Mouse (Mus musculus): Measurements from ENCODE around the gene Ror2. TPM values are rescaled to one million over a fixed set of nuclear protein-coding genes. Genes with fewer than 3 reads are reported as not detected.

Ror2 gene
- polyA plus RNA-seq, 1 experiment from 2014 or later: 23.6 TPM

DNA sequence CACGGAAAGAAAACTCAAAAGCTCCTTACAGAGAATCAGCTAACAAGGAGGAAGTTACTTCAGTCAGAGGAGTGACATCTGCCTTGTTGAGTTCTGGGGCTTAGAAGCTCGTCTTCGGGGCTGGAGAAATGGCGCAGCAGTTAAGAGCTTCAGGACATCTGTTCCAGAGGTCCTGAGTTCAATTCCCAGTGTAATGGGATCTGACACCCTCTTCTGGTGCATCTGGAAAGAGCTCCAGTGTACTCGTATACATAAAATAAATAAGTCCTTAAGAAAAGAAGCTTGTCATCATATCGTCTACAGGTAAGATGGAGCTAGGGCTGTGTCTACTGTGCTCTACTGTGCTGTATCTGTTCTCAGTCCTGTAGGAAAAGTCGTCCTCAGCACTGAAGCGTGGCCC is 19.3 kb upstream of the Ror2 start:
- DNase-seq (ENCODE audit: low spot score): no peak
- 82% methylated on average over 8 of the region's 8 CpGs for WGBS
- Histone ChIP-seq H3K4me1 (peaks cover 25% of the 10 kb centered on the region), H3K9me3 (no peaks in the 10 kb centered on the region), H3K4me3 (no peak overlapping the region), H3K36me3 (replicated peaks) (no peaks in the 10 kb centered on the region), H3K27ac (replicated peaks) (no peak overlapping the region), H3K27me3 (replicated peaks; ENCODE audit: low read depth, poor library complexity, severe bottlenecking) (no peaks in the 10 kb centered on the region; the same call in 1 of the 2 replicates)

DNA sequence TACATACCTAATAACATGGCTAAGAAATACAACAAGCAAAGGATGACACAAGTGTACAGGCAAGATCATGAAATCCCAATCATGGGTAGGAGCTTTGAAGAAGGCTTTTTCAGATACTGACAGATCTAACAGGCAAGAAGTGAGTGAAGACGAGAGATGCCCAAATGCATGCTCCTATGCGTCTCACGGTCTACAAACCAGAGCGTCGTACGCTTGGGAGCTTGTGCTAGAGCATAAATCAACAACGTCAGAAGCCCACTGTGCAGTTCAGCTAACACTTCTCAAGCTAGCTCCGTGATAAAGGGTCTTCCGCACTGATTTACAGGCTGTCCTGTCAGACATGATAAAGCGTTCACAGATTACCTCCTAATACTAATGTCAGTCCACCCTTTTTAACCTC is 16.8 kb upstream of the Ror2 start:
- WGBS: 86% methylated on average over 10 of the region's 10 CpGs
- no peak for DNase-seq (ENCODE audit: low spot score)
- H3K36me3 ChIP-seq (replicated peaks): no peaks in the 10 kb centered on the region

DNA sequence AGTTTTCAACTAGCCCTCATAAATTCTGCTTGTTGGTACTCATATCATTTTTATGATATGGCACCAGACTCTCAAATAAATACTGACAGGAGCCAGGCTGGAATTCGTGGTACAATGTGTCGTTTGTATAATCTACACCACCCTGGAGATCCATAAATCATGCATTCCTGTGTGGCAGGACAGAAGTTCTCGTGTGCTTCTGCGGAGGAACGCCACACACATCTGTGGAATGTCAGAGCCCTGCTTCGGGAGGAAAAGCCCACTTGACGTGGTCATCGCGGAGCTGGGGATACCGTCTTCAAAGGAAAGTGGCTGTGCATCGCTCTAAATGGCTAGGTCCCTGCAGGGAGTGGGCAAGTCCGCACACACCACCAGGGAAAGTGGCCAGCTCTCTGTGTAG is 7.1 kb upstream of the Ror2 start:
- Histone ChIP-seq H3K27me3 (replicated peaks; ENCODE audit: low read depth, poor library complexity, severe bottlenecking) (0 out of 2 replicates have a peak, but pooled peaks cover 7% of the 10 kb centered on the region), H3K4me3 (no peak overlapping the region), H3K9me3 (no peaks in the 10 kb centered on the region), H3K36me3 (replicated peaks) (no peaks in the 10 kb centered on the region), H3K4me1 (peaks cover 15% of the 10 kb centered on the region), H3K27ac (replicated peaks) (no peak overlapping the region)
- 84% methylated on average over 12 of the region's 12 CpGs for WGBS
- no peak for DNase-seq (ENCODE audit: low spot score)

More for the DNA sequence above, 16.8 kb upstream of the Ror2 start:
- Histone ChIP-seq H3K4me3 (no peak overlapping the region), H3K9me3 (no peaks in the 10 kb centered on the region), H3K27me3 (replicated peaks; ENCODE audit: low read depth, poor library complexity, severe bottlenecking) (peaks cover 6% of the 10 kb centered on the region; the same call in 1 of the 2 replicates), H3K27ac (replicated peaks) (no peak overlapping the region; the same call in 1 of the 2 replicates), H3K4me1 (peaks cover 9% of the 10 kb centered on the region)

DNA sequence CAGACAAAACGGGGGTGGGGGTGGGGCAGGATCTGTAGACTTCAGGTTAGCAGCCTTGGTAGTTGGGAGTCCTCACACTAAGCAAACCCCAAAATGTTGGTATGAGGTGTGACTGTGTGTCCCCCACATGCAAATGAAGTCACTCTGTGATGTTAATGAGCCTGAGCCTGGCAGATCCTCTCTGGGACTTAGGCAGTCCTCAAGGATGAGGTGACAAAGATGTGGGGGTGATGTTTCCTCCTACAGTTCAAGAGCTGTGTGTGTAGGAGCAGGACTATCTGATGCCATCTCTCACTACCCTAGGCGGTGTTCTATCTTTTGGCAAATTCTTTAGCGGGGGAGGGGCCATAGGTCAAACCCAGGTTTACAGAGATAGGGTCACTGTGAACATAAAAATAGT is 6.3 kb upstream of the Ror2 start:
- DNase-seq (ENCODE audit: low spot score): no peak
- no peak overlapping the region for H3K4me3 ChIP-seq
- H3K9me3 ChIP-seq: no peaks in the 10 kb centered on the region
- no peak overlapping the region for H3K27ac ChIP-seq (replicated peaks)
- peaks cover 3% of the 10 kb centered on the region; the same call in 1 of the 2 replicates for H3K27me3 ChIP-seq (replicated peaks; ENCODE audit: low read depth, poor library complexity, severe bottlenecking)
- no peaks in the 10 kb centered on the region for H3K36me3 ChIP-seq (replicated peaks)
- peaks cover 8% of the 10 kb centered on the region for H3K4me1 ChIP-seq
- WGBS: 35% methylated on average over 3 of the region's 3 CpGs

DNA sequence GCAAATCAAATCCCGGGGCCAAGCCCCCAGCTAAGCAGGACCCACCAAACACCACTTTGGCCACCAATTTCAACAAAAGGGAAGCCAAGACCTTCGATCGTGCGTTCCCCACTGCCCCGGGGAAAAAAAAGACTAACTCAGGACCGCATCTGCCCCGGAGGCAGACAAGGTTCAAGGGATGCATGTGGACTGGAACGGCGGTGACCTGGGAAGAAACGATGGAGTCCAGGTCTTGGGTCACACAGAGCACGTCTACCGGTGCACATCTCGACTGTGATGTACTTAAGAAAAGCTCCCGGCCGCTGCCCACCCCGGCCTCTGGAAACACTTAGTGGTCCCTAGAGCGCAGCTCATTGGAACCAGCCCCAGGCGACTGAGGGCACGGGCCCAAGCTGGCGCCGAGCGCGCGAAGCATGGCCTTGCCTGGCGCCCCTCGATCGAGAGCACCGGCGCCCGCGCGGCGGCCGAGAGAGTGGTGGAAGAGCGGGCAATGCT is 616 bp downstream of the Ror2 start:
- WGBS: under 1% methylated on average over 35 of the region's 35 CpGs
- H3K9me3 ChIP-seq: no peaks in the 10 kb centered on the region
- peak overlapping the region; percentile 78 for H3K4me3 ChIP-seq
- DNase-seq (ENCODE audit: low spot score): peak; percentile 79
- peak overlapping the region; percentile 93 for H3K27ac ChIP-seq (replicated peaks)
- H3K4me1 ChIP-seq: peaks cover 62% of the 10 kb centered on the region
- no peaks in the 10 kb centered on the region for H3K36me3 ChIP-seq (replicated peaks)
- H3K27me3 ChIP-seq (replicated peaks; ENCODE audit: low read depth, poor library complexity, severe bottlenecking): peaks cover 40% of the 10 kb centered on the region

DNA sequence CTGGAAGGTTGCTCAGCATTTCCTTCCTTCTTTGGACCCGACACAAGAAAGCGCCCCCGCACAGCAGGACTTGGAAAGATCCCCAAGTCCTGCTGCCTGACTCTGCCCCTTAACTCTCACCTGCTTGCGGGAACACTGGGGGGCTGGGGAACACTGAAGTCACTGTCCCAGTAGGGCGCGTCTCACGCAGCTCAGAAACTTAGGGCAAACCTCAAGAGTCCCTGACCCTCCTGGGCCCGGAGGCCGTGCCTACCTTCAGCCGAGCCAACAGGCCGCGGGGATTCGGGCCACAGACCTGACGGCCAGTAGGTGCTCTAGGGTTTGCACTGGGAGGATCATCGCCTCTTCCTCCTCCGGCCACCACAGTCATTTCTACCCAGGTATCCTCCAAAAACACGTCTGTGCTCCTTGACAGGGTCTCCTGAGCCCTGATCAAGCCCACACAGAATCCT is 1.2 kb downstream of the Ror2 start:
- peaks cover 40% of the 10 kb centered on the region for H3K27me3 ChIP-seq (replicated peaks; ENCODE audit: low read depth, poor library complexity, severe bottlenecking)

DNA sequence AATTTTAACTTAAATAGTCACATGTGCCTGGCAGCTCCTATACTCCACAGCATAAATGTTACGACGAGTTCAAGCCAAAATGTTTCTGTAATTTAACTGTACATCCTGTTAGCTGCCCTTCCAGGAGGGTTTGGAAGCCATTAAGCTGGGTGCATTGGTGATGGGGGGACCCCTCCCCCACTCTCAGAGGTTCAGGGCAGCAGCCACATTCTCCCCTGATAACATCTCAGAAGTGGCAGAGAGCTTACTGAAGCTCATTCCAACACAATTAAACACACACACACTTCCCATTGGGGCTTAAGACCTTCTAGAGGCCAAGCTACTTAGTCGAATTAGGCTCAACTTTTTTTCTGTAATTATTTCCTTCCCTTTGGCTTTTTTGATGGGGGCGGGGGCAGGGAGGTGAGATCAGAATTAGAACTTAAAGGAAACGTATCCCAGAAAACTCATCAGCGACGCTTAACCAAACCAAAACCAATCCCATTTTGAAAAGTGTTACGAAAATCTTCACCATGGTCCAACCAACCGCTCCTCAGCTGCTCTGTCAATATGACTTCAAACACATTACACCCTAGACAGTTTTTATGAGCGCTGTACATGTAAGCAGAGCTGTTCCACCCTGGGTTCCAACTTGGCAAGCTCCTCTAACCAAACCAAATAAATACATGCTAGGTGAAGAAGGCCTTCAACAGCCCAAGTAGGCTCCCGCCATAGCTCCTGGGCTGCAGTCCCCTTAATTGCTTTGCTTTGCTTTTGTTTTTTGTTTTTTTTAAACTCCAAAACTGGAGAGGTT is 4.1 kb downstream of the Ror2 start:
- H3K4me3 ChIP-seq: peak overlapping the region; percentile 21; the same call in 1 of the 2 replicates
- DNase-seq (ENCODE audit: low spot score): peak; percentile 65
- H3K27me3 ChIP-seq (replicated peaks; ENCODE audit: low read depth, poor library complexity, severe bottlenecking): peaks cover 36% of the 10 kb centered on the region
- no peaks in the 10 kb centered on the region for H3K36me3 ChIP-seq (replicated peaks)
- H3K4me1 ChIP-seq: peaks cover 82% of the 10 kb centered on the region
- 40% methylated on average over 11 of the region's 11 CpGs for WGBS
- no peak overlapping the region for H3K27ac ChIP-seq (replicated peaks)
- no peaks in the 10 kb centered on the region for H3K9me3 ChIP-seq

More for the DNA sequence above, 1.2 kb downstream of the Ror2 start:
- Histone ChIP-seq H3K9me3 (no peaks in the 10 kb centered on the region), H3K27ac (replicated peaks) (peak overlapping the region; percentile 93), H3K4me3 (peak overlapping the region; percentile 78), H3K4me1 (peaks cover 62% of the 10 kb centered on the region), H3K36me3 (replicated peaks) (no peaks in the 10 kb centered on the region)
- under 1% methylated on average over 17 of the region's 17 CpGs for WGBS
- DNase-seq (ENCODE audit: low spot score): peak; percentile 58

DNA sequence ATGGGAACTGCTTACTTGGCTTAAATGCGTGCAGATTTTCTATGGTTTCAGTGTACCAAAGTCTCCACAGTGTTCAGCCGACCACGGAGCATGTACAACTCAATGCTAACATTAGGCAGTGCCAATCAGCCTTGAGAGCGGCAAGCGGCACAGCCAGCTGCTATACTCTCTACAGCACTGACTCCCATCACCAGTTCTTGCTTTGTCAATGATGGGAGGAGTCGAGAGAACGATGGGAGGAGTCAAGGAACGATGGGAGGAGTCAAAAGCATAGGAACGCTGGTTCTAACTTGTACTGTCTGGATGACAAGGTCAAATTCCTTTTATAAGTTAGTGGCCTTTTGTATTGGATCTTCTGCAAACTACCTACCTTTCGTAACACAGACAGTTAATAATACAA is 7.0 kb downstream of the Ror2 start:
- no peak overlapping the region for H3K4me3 ChIP-seq
- no peak for DNase-seq (ENCODE audit: low spot score)
- 0 out of 2 replicates have a peak, but pooled peaks cover 8% of the 10 kb centered on the region for H3K27me3 ChIP-seq (replicated peaks; ENCODE audit: low read depth, poor library complexity, severe bottlenecking)
- H3K9me3 ChIP-seq: no peaks in the 10 kb centered on the region
- no peak overlapping the region for H3K27ac ChIP-seq (replicated peaks)
- peaks cover 76% of the 10 kb centered on the region for H3K4me1 ChIP-seq
- H3K36me3 ChIP-seq (replicated peaks): no peaks in the 10 kb centered on the region
- 76% methylated on average over 10 of the region's 10 CpGs for whole genome bisulfite sequencing

DNA sequence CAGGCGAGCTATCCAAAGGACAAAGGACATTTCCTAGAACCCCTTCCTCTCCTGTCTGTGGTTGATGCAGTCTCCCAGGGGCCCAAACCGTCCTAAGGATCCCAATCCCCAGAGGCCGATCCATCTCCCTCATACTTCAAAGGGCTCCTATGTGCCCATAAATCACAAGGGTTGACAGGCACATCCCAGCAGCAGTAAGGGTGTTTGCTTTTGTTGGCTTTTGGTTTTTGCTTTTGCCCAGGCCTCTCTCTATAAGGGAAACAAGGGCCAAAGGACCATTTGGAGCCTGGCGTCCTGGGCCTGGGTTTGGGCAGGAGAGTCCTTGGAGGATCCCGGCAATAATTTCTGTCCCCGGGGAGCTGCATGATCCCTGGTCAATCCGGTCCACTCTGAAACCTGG is 9.5 kb downstream of the Ror2 start:
- 72% methylated on average over 7 of the region's 7 CpGs for WGBS
- DNase-seq (ENCODE audit: low spot score): no peak
- H3K9me3 ChIP-seq: 0 out of 2 replicates have a peak, but pooled peaks cover 2% of the 10 kb centered on the region

DNA sequence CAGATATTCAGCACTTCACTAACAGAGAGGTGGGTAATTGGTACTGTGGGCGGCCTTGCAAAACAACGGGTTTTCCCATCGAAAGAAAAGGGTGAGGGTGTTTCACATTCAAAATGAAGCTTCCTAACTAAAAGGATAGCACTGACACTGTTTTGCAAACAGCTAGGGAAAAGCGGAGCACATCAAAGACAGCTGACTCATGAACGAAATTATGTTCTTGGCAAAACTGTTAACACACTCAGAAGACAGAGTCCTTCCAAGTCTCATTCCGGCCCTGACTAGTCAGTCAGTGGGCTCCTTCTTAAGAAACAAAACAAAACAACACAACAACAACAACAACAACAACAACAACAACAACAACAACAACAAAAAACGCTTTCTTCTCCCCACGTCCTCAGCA is 10.1 kb downstream of the Ror2 start:
- no peak overlapping the region for H3K27ac ChIP-seq (replicated peaks)
- WGBS: 80% methylated on average over 8 of the region's 8 CpGs
- peaks cover 45% of the 10 kb centered on the region for H3K4me1 ChIP-seq

More for the DNA sequence above, 9.5 kb downstream of the Ror2 start:
- Histone ChIP-seq H3K4me1 (peaks cover 51% of the 10 kb centered on the region), H3K4me3 (no peak overlapping the region), H3K36me3 (replicated peaks) (no peaks in the 10 kb centered on the region), H3K27me3 (replicated peaks; ENCODE audit: low read depth, poor library complexity, severe bottlenecking) (no peaks in the 10 kb centered on the region), H3K27ac (replicated peaks) (peak overlapping the region; percentile 5; the same call in 1 of the 2 replicates)

DNA sequence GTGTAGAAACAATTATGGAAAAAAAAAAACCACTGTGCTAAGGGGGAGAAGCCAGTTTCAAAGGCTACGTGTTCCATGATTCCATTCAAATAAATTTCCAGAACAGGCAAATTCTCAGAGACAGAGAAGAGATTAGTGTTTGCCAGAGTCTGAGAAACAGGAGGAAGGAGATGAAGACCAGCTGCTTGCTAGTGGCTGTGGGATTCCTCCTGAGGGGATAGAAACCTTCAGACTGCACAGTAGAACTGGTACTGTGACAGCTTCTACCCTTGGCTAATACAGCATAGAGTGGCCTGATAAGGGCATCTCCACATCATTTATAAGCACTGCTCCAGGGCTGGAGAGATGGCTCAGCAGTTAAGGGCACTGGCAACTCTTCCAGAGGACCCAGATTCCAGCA is 11.2 kb downstream of the Ror2 start:
- H3K36me3 ChIP-seq (replicated peaks): no peaks in the 10 kb centered on the region
- H3K4me3 ChIP-seq: no peak overlapping the region
- 0 out of 2 replicates have a peak, but pooled peaks cover 2% of the 10 kb centered on the region for H3K9me3 ChIP-seq
- peaks cover 40% of the 10 kb centered on the region for H3K4me1 ChIP-seq
- no peak overlapping the region for H3K27ac ChIP-seq (replicated peaks)
- H3K27me3 ChIP-seq (replicated peaks; ENCODE audit: low read depth, poor library complexity, severe bottlenecking): no peaks in the 10 kb centered on the region
- WGBS: 86% methylated on average over 1 of the region's 1 CpGs
- no peak for DNase-seq (ENCODE audit: low spot score)

More for the DNA sequence above, 10.1 kb downstream of the Ror2 start:
- Histone ChIP-seq H3K36me3 (replicated peaks) (no peaks in the 10 kb centered on the region), H3K27me3 (replicated peaks; ENCODE audit: low read depth, poor library complexity, severe bottlenecking) (no peaks in the 10 kb centered on the region), H3K9me3 (0 out of 2 replicates have a peak, but pooled peaks cover 2% of the 10 kb centered on the region), H3K4me3 (no peak overlapping the region)
- DNase-seq (ENCODE audit: low spot score): no peak

DNA sequence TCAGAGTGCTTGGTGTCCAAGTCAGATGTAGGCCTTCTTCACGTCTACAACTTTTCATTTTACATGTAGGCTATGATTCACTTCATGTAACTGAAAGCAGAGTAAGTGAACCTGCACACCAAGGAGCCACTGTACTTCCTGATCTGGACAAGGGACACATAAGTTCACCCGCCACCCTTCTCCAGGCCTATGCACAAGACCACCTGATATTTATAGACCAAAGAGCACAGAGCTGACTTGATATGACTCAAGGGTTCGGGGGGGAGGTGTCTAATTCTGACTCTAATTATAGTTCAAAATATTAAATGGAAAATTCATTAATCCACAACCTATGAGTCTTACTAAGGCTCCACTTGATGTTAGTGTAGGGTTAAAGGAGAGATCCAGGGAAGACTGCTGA is 14.3 kb downstream of the Ror2 start:
- Histone ChIP-seq H3K4me1 (peaks cover 44% of the 10 kb centered on the region), H3K27ac (replicated peaks) (no peak overlapping the region), H3K4me3 (no peak overlapping the region), H3K36me3 (replicated peaks) (no peaks in the 10 kb centered on the region), H3K9me3 (0 out of 2 replicates have a peak, but pooled peaks cover 2% of the 10 kb centered on the region), H3K27me3 (replicated peaks; ENCODE audit: low read depth, poor library complexity, severe bottlenecking) (no peaks in the 10 kb centered on the region)
- no peak for DNase-seq (ENCODE audit: low spot score)
- WGBS: 91% methylated on average over 3 of the region's 3 CpGs

DNA sequence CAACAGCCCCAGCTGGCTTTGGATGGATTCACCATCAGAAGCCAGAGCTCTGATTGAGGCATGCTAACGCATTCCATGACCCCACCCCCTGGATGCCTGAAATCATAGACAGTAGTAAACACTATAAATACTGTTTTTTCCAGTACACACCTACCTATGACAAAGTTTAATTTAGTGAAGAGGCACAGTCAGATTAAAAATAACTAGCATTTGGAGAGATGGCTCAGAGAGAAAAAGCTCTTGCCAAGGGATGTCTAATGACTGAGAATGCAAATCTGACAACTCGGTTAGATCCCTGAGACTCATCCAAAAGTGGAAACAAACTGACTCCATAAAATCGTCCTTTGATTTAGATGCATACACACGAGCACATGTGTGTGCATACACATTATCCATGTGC is 15.4 kb downstream of the Ror2 start:
- 88% methylated on average over 4 of the region's 4 CpGs for WGBS
- Histone ChIP-seq H3K36me3 (replicated peaks) (no peaks in the 10 kb centered on the region), H3K27ac (replicated peaks) (no peak overlapping the region), H3K9me3 (0 out of 2 replicates have a peak, but pooled peaks cover 2% of the 10 kb centered on the region), H3K4me3 (no peak overlapping the region), H3K27me3 (replicated peaks; ENCODE audit: low read depth, poor library complexity, severe bottlenecking) (no peaks in the 10 kb centered on the region), H3K4me1 (peaks cover 42% of the 10 kb centered on the region)
- no peak for DNase-seq (ENCODE audit: low spot score)

Data from embryonic facial prominence, embryonic 10.5 days (tissue).